Mouse (Mus musculus) cerebellum, postnatal 36 days (tissue): ENCODE measurements around the gene Mapk1.

ENCODE experiments used
- DNase-seq, 2 experiments: peaks; one replicate each; pipeline ENCODE4 v3.0.0; 2021 to 2022; ENCODE audit warnings: mixed read lengths in 2 of 2

The Mapk1 gene

DNA sequence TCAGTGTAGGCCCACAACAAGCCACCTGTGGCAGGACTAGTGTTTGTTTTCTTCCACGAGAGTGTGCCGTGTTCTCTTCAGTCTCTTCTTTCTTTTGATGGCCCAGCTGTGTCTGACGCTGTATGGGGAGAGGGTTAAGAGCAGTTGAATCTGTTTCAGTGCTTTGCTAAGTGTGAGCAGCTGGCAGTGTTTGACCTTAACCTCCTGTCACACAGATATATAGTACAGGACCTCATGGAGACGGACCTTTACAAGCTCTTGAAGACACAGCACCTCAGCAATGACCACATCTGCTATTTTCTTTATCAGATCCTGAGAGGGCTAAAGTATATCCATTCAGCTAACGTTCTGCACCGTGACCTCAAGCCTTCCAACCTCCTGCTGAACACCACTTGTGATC lies 34.9 kb downstream of the Mapk1 start:
- DNase-seq, result no peak

DNA sequence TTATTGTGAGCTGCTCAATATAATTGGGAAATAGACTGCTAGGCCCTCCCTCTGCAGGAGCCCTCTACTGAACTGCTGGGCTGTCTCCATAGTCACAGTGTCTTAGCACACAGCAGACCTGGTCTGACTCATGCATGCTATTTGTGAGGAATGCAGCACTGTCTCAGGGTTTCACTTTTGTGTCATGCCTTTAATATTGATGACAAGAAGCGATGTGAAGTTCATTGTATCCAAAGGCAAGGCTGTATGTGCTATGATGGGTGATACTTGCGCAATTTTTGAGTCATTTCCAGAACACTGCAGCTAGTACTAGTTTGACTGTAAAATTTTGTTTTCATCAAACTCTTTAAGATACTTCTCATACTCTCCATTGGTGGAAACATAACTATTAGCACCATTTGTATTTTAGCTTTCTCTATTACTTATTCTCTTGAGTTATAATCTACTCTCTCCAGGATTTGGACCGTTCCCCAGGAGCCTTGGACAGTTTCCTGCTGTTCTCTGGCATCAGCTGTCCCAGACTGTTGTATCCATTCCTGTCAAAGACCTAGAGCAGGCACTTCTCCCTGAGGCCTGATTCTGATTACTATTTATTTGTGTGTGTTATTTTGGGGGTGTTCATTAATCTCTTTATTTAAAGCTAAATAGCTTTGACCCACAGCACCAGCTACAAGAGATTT lies 41.4 kb downstream of the Mapk1 start:
- peak; percentile 52 to 57 for DNase-seq

DNA sequence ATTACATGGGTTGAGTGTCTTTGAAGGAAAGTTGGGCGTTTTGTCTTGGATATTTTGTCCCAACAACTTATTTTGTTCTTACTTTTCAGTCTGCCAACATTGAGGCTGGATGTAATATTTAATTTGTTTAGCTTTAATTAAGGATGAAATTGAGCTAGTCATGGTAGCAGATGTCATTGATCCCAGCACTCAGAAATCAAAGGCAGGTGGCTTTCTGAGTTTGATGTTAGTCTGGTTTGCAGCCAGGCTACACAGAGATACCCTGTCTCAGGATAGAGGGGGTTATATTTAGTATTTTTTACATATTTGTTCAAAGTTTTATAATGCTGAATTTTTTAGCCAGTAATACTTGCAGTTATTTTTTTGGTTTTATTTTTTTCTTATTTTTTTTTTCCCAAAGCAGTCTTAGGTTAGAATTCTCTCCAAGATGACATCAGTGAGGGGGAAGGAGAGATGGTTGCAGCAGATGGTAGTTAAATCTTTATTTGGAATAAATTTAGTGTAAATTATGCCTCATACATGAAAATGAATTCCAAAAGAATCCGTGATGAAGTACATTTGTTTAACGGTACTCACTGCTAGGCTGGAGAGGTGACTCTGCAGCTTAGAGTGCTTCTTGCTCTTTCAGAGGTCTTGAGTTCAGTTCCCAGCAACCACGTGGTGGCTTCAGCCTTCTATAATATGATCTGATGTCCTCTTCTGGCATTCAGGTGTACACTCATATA lies 47.0 kb downstream of the Mapk1 start:
- DNase-seq, result no peak

DNA sequence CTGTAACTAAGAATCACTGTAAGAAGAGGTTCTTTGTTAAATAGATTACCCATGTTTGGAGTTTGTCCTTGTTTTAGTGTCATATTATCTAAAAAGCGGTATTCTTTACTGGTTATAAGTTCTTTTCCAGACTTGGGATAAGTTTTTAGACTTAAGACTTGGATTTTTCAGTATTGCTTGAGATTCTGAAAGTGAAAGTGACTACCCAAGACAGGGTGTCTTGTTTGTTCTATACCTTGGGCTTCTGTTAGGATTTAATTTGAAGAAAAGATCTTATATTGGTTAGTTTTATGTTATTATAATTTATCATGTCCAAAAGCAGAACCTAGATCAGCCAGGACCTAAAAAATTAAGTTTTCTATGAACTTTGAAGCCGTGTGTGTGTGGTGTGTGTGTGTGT lies 50.6 kb downstream of the Mapk1 start:
- DNase-seq, result no peak

DNA sequence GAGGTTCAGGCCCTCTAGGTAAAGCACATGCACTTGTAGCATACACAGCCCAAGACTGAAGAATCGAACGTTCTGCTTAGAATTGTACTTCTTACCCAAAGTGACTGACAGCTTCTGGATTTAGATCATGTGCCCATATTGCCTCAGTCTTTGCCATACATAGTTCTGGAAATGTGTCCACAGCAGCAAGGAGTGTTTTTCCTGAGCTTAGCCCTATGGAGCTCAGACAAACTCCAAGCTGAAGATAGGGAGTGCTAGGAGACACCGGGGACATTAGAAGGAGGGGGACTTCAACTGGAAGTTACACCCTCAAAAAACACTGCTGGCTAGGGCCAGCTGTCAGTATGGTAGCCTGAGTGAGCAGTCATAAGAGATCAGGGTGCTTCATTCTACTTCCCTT lies 57.5 kb downstream of the Mapk1 start:
- no peak for DNase-seq

DNA sequence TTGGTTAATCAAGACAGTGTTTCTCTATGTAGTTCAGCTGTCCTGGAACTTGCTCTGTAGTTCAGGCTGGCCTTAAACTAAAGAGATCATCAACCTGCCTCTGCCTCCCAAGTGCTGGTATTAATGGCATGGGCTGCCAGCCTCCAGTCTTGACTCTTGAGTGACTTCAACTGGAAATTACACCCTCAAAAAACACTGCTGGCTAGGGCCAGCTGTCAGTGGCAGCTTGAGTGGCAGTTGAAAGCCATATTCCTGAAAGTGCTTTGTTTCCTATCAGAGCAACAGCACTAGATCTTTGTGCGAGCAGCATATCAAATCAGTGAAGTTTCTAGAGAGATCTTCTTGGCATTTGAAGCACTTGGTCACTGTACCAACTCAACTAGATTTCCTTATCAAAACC lies 58.2 kb downstream of the Mapk1 start:
- DNase-seq, result no peak

DNA sequence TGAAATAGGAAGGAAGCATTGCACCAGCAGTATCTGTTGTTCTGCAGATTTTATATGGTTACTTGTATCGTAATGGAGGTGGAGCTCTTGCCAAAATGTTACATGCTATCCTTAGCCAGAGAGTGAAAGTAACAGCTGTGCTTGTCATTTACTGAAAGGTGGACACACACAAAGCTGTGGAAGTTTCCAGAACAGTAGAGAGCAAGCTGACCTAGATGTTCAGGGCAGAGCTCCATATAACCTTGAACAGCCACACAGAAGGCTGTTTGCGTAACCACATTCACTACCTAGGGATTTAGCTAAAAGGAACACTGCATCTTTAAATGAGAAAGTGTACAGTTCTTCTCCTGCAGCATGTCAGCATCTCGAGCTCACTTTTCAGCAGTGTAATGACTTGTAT lies 61.1 kb downstream of the Mapk1 start:
- no peak for DNase-seq

DNA sequence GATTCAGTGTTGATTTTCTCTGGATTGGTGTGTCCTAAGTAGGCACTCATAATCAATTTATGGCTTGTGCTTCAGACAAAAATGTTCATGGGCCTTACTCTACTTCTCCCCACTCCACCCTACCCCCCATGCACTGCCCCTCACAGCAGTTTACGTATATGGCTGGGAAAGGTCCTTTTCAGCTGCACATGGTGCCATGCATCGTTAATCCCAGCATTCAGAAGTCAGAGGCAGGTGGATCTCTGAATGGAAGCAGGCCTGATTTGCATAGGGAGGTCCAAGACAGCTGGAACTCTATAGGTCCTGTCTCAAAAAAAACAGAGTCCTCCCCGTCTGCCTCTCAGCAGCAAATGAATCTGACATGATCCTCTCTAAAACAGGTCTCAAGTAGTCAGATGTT lies 62.1 kb downstream of the Mapk1 start:
- DNase-seq, result no peak

DNA sequence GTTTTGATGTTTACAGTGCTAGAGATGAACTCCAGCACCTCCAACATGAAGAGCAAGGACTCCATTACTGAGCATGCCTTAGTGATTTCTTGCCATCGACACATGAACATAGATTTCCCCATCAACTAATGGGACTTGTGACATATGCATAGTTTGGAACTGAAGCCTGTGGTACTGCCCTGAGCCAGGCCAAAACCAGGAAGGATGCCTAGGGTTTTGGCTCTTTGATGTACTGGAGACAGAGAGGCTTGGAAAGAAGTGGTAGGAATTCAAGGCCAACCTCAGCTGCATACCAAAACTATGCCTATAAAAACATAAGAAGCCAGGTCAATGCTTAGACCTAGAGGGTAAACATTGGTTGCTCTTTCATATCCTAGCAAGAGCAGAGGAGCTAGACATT lies 66.7 kb downstream of the Mapk1 start:
- DNase-seq, result no peak

DNA sequence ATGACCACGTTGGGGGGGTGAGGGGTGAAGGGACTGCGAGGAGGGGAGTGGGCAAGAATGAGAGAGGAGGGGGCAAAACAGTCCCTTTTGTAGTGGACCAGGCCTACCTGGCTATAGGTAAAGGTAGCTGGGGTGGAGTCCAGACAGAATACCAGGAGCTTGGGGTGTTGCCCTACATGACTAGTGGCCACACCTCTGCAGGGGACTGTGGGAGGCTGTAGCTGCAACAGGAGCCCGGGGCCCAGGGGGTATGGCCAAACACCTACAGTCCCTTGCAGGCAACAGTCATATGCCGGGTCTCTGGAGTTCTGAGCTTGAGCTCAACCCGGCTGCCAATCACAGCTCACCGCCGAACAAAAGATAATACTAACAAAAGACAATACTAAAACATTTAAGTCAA lies 68.9 kb downstream of the Mapk1 start:
- DNase-seq, result no peak

DNA sequence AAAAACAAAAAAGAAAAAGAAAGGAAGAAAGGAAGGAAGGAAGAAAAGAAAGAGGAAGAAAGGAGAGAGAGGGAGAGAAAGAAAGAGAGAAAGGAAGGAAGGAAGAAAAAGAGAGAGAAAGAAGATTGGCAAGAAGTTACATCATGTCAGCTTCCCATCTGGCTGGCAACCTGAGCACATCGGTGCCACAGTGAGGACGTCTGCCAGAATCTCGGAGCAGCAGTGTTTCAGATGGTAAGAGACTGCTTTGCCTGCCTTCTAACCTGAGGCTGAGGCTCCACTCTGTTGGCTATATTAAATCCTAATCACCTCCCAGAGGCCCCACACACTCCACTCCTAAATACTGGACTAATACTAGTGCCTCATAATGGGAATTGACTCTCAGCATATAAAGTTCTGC lies 70.7 kb downstream of the Mapk1 start:
- no peak for DNase-seq

DNA sequence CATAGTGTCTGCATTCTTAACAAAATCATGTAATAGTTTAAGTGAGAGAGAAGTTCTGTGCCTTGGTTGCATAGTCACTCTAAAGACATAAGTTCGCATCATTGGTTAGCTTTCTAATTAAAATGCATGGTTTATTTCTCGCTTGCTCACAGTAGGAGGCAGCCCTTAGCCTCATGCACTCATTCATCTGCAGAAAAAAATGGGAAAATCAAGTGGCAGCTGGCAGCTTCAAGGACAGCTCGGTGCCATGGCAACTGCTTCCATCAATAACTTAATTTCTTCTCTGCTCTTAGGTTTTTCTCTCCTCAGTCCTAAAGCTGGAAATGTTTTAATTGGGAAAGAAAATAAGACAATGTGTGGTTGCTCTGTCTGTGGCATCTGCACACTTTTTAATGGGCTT lies 72.4 kb downstream of the Mapk1 start:
- no peak for DNase-seq

DNA sequence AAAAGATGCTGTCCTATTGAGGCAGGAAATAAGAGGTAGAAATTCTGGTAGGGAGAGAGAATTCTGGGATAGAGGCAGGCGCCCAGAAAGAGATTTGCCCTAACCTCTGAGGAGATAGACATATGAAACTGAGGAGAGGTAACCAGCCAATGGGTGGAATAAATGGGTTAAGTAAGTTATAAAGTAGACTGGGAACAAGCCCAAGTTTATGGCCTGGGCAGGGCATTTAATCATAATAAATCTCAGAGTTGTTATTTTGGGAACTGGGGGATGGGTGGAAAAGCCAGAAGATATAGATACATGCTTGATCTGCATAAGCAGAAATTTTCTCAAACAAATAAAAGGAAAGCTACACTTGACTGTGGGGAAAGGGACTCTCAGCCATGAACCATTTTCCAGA lies 79.2 kb downstream of the Mapk1 start:
- DNase-seq, result no peak

DNA sequence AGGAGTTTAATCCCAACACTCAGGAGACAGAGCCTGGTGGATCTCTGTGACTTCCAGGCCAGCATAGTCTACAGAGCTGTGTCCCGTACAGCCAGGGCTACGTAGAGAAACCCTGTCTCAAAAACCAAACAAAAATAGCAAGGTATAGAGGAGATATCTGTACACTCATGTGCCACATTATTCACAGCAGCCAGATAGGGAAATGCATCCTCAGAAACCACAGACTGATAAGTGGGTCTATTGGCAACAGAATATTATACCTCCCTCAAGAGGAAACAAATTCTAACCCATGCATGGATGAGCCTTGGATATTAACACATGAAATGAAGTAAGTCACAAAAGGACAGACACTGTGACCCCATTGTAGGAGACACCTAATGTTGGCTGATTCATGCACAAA lies 84.4 kb downstream of the Mapk1 start:
- no peak for DNase-seq

DNA sequence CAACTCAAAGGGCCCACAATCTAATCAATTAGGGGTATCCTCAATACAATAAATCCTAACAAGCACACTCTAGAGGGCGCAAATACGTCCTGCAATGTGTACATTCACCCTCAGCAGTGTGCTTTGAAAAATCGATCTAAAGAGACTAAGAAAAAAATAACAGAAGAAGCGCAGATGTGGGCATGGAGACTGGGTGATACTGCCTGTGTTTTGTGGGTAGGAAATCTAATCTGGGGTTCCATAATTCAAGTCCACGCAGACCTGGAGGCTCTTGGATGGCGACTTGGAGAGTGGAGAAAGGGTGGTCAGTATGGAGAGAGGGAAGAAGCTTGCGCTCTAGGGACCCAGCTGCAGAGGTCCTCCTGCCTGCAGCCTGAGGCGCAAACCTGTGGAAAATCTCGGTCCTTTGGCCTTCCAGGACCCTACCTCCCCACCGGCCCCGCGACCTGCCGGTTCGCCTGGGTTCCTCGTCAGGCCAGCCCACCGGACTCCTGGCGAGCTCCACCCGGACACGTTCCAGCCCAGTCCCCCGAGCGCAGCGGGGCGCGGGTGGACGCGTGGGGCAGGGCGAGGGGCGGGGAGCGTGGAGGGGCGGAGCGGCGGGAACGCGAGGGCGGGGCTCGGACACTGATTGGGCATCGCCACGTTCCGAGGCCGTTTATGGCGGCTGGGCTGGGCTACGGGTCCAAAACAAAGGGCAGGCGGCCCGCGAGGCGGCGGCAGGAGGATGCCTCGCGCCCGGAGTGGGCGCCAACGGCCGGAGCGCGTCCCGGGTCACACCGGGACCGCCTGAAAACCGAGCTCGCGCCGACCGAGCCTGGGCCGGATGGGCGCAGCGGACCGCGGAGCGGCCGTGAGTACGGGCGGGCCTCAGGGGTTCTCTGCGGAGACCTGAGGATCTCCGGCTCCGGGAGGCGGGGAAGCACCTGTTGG lies 86.6 kb downstream of the Mapk1 start, which contains the start of gene Ypel1:
Gene Ypel1 (plus strand): TSS at position 186 of the 933 bp plus-strand sequence.
- DNase-seq, result peak; percentile 85 to 87

DNA sequence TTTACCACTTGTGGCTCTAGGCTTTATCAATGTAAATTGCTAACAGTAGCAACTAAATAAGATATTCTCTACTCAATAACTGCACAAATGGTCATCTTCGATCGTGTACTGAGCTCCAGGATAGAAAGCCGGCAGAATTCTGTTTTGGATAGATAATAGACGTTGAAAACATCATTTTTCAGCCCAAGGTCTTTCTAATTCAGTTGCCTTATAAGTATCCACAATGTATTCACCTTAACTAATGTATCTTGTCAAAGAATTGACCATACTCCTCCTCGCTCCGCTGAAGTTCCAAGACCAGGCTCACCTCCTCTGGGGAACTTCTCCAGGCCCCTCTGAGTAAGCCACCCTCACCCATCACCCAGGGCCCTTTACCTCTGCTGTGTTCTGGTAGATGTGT lies 87.5 kb downstream of the Mapk1 start:
- DNase-seq, result no peak

DNA sequence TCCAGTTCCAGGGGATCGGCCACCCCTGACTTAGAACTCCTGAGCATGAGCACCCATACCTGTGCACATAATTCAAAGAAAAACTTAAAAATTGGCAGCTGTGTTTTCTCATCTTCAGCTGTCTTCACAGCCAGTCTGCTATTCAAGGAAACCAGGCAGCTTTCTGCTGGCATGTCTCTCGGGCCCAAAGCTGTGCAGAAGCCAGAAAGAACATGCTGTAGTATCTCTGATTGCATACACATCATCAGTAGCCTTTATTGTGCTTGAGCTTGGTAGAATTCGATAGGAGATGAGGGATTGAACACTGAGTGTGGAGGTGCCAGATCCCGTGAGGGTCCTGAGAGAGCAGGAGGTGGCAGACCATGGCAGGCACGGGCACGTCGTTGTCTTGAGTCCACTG lies 89.8 kb downstream of the Mapk1 start:
- DNase-seq, result no peak

DNA sequence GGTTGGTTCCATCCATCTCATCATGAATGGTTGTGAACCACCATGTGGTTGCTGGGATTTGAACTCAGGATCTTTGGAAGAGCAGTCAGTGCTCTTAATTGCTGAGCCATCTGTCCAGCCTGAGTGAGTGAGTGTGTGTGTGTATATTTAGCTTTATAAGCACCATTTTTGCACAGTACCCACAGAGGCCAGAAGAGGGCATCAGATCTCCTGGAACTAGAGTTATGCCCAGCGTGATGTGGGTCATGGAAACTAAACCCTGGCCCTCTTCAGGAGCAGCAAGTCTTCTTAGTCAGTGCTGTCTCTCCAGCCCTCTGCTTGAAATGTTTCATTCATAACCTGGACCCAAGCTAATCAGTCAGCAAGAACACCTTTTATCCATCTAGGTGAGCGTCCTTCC lies 93.1 kb downstream of the Mapk1 start:
- DNase-seq, result no peak

DNA sequence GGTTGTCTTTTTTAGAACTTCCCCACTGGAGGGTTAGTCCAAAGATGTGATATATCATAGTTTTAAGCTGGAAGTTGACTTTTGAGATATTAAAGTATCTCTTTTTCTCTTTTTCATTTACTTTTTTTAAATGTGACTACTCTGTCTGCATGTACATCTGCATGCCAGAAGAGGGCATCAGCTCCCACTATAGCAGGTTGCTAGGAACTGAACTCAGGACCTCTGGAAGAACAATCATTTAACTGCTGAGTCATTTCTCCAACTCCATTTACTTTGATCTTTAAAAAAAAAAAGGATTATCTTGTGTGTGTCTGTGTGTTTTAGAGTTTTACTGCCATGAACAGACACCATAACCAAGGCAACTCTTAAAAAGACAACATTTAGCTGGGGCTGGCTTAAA lies 93.7 kb downstream of the Mapk1 start:
- DNase-seq, result no peak

DNA sequence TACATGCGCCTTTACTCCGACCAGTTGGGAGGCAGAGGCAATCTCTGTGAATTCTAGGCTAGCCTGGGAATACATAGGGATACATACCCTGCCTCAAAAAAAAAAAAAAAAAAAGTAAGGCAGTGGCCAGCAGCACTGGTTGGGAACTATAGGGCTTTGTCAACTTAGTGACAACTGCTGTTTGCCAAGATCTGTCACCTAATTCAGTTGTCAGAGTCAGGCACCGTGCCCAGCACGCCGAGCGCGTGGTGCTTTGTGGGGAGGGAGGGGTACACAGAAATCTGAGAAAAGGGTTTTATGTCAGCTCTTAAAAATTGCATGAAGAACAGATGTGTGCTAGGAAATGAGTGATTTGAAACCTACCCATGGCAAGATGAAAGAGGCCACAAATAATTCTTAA lies 94.9 kb downstream of the Mapk1 start:
- no peak for DNase-seq

DNA sequence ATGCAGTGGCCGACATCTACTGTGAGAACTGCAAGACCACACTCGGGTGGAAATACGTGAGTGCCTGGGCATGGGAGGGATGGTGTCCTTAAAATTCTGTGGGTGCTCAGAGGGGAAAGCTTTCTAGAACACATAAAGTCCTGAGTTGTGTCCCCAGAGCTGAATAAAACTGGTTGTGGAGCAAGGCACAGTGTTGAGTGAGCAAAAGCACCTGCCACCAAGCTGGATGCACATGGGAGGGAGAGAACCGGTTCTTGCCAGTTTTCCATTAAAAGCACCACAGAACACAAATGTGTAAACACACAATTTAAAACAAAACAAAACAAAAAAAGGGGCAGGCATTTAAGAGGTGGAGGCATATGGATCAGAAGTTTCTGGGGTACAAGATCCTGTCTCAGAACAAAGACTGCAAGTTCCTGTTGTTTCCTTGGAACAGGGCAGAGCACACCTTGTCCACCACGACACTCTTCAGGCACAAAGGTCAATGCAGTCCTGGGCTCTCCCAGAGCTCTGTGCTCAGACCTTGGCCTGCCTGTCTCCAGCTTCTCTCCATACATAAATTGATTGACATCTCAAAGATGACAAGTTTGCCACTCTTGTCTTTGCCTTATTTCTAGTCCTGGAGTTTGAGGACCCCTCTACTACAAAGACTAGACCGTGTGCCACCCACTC lies 99.1 kb downstream of the Mapk1 start:
- no peak for DNase-seq

DNA sequence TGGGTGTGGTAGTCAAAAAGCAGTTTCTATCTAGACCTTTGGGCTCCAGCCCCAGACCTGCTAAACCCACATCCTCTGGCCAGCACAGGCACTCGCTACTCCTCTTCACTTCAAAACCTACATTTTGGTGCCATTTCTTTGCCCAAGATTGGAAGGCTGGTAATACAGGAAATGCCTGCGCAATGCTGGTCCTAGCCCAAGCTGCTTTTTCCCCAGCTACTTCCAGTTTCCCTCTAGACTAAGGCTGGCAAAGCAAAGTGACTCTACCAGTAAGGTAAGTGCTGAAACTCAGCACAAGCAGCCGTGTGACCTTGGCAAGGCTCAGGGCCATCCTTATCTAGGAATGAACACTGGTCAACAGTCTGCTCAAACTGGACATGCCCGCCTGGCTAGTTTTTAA lies 102.5 kb downstream of the Mapk1 start:
- no peak for DNase-seq

DNA sequence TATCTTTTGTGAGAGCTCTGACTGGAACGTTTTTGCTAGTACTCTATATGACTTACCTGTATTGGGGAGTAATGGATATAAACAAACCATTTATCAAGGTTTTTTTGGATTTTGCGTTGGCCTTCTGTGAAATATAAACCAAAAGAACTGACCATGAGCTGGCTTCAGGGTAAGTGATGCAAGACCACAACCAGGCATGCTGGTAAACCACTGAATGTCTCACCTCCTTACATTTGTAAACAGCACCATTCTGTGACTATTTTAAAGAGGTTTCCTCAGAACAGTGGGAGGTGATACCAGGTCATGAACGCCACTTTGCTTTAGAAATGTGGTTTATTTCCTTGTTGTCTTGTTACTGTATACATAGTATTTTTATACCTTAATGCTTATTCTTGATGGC lies 103.1 kb downstream of the Mapk1 start:
- no peak for DNase-seq
